Mouse (Mus musculus) MEL (cell line): ENCODE data around the gene AW549877. TPM values are rescaled to one million over a fixed set of nuclear protein-coding genes. Genes with fewer than 3 reads are reported as not detected.

Experiments
- DNase-seq: peaks from one replicate; pipeline ENCODE4 v3.0.0; 2011; ENCODE audit warnings: low read depth, low spot score
- H3K27ac ChIP-seq: 2 replicates; pipeline ENCODE4 v1.5.1; 2012; ENCODE audit warnings: low read depth, mild to moderate bottlenecking, control low read depth, low read length, moderate library complexity; ENCODE audit not compliant: control insufficient read depth
- H3K27me3 ChIP-seq, 2 experiments: fragments of 150-350 bp in 1 of 2; sonication (generic) in 1 of 2; 2 replicates each; pipeline ENCODE4 v1.6.1; 2012; ENCODE audit warnings: low read length in 2 of 2, mild to moderate bottlenecking in 2 of 2, improper control_type of control experiment in 1 of 2, moderate library complexity in 1 of 2; ENCODE audit not compliant: insufficient read depth in 2 of 2, control insufficient read depth in 1 of 2
- H3K36me3 ChIP-seq, 2 experiments: 2 replicates each; pipeline ENCODE4 v1.6.1; 2012 to 2014; ENCODE audit warnings: low read length in 2 of 2, improper control_type of control experiment in 1 of 2, inconsistent platforms in 1 of 2, mild to moderate bottlenecking in 1 of 2; ENCODE audit not compliant: insufficient read depth in 2 of 2, control insufficient read depth in 1 of 2
- H3K4me1 ChIP-seq, 2 experiments: fragments of 150-350 bp in 1 of 2; sonication (generic) in 1 of 2; 2 replicates each; pipeline ENCODE4 v1.6.1; 2012; ENCODE audit warnings: low read length in 2 of 2, improper control_type of control experiment in 1 of 2, mild to moderate bottlenecking in 1 of 2; ENCODE audit not compliant: insufficient read depth in 2 of 2, control insufficient read depth in 1 of 2
- H3K4me3 ChIP-seq, 2 experiments: fragments of 150-350 bp in 1 of 2; sonication (generic) in 1 of 2; 2 replicates each; pipeline ENCODE4 v1.5.1; 2012; ENCODE audit warnings: low read depth in 2 of 2, low read length in 2 of 2, mild to moderate bottlenecking in 2 of 2, moderate library complexity in 2 of 2, control low read depth in 1 of 2, improper control_type of control experiment in 1 of 2; ENCODE audit not compliant: control insufficient read depth in 1 of 2, insufficient read depth in 1 of 2
- H3K79me2 ChIP-seq: 2 replicates; pipeline ENCODE4 v1.6.1; 2012; ENCODE audit warnings: mild to moderate bottlenecking, low read length, moderate library complexity; ENCODE audit not compliant: control insufficient read depth, poor library complexity, insufficient read depth
- H3K9ac ChIP-seq: 2 replicates; pipeline ENCODE4 v1.6.1; 2012; ENCODE audit warnings: low read depth, mild to moderate bottlenecking, control low read depth, low read length, moderate library complexity; ENCODE audit not compliant: control insufficient read depth, poor library complexity, severe bottlenecking
- H3K9me3 ChIP-seq: fragments of 150-350 bp; sonication (generic); replicated peaks from 2 replicates; pipeline ENCODE4 v1.6.1; 2012; ENCODE audit warnings: mild to moderate bottlenecking, low read length, improper control_type of control experiment, moderate library complexity; ENCODE audit not compliant: insufficient read depth
- BHLHE40 ChIP-seq: IDR thresholded peaks from 2 replicates; pipeline ENCODE4 v1.6.1; 2012; ENCODE audit warnings: low read depth, mild to moderate bottlenecking, inconsistent platforms, low read length, improper control_type of control experiment, borderline replicate concordance
- CHD1 ChIP-seq: IDR thresholded peaks from 2 replicates; pipeline ENCODE4 v1.6.1; 2012; ENCODE audit warnings: low read depth, mild to moderate bottlenecking, inconsistent platforms, low read length, improper control_type of control experiment
- CTCF ChIP-seq, 3 experiments: IDR thresholded peaks in 2 of 3; conservative IDR thresholded peaks in 1 of 3; 2 replicates each; pipeline ENCODE4 v1.5.1; 2011 to 2012; ENCODE audit warnings: low read length in 3 of 3, low read depth in 2 of 3, mild to moderate bottlenecking in 2 of 3, improper control_type of control experiment in 1 of 3, inconsistent platforms in 1 of 3, mixed read lengths in 1 of 3, moderate library complexity in 1 of 3; ENCODE audit not compliant: control insufficient read depth in 1 of 3, insufficient read depth in 1 of 3, poor library complexity in 1 of 3, severe bottlenecking in 1 of 3
- E2F4 ChIP-seq: IDR thresholded peaks from 2 replicates; pipeline ENCODE4 v1.6.1; 2011; ENCODE audit warnings: low read depth, low read length, improper control_type of control experiment, borderline replicate concordance
- ELF1 ChIP-seq: IDR thresholded peaks from 2 replicates; pipeline ENCODE4 v1.6.1; 2014; ENCODE audit warnings: low read depth, mild to moderate bottlenecking, inconsistent platforms, low read length, improper control_type of control experiment, moderate library complexity
- EP300 ChIP-seq, 2 experiments: IDR thresholded peaks; 2 replicates each; pipeline ENCODE4 v1.6.1; 2011; ENCODE audit warnings: improper control_type of control experiment in 2 of 2, low read length in 2 of 2, low read depth in 1 of 2, mild to moderate bottlenecking in 1 of 2
- KAT2A ChIP-seq: conservative IDR thresholded peaks from 2 replicates; pipeline ENCODE4 v1.6.1; 2012; ENCODE audit warnings: low read depth, low read length, improper control_type of control experiment, inconsistent platforms
- MEF2A ChIP-seq: IDR thresholded peaks from 2 replicates; pipeline ENCODE4 v1.6.1; 2014; ENCODE audit warnings: low read depth, mild to moderate bottlenecking, inconsistent platforms, low read length, improper control_type of control experiment; ENCODE audit not compliant: poor library complexity, insufficient replicate concordance, severe bottlenecking; ENCODE audit errors: extremely low read depth
- MYC ChIP-seq: IDR thresholded peaks from 2 replicates; pipeline ENCODE4 v1.6.1; 2011; ENCODE audit warnings: low read depth, mild to moderate bottlenecking, low read length, improper control_type of control experiment, moderate library complexity
- POLR2AphosphoS2 ChIP-seq: IDR thresholded peaks from 2 replicates; pipeline ENCODE4 v1.6.1; 2011; ENCODE audit warnings: low read length, improper control_type of control experiment
- POLR2AphosphoS5 ChIP-seq: IDR thresholded peaks from 2 replicates; pipeline ENCODE4 v1.6.1; 2012; ENCODE audit warnings: low read depth, borderline replicate concordance, mild to moderate bottlenecking, inconsistent platforms, low read length, moderate library complexity, mixed read lengths
- RAD21 ChIP-seq: IDR thresholded peaks from 2 replicates; pipeline ENCODE4 v1.6.1; 2011; ENCODE audit warnings: mild to moderate bottlenecking, low read depth, low read length, improper control_type of control experiment
- SMC3 ChIP-seq: IDR thresholded peaks from 2 replicates; pipeline ENCODE4 v1.6.1; 2011; ENCODE audit warnings: low read depth, low read length, improper control_type of control experiment
- UBTF ChIP-seq: IDR thresholded peaks from 2 replicates; pipeline ENCODE4 v1.6.1; 2012; ENCODE audit warnings: low read depth, mild to moderate bottlenecking, inconsistent platforms, low read length, improper control_type of control experiment, moderate library complexity, borderline replicate concordance; ENCODE audit not compliant: insufficient read depth
- USF1 ChIP-seq: IDR thresholded peaks from 2 replicates; pipeline ENCODE4 v1.6.1; 2014; ENCODE audit warnings: low read depth, mild to moderate bottlenecking, inconsistent platforms, low read length, improper control_type of control experiment, moderate library complexity
- USF2 ChIP-seq, 2 experiments: IDR thresholded peaks; 2 replicates each; pipeline ENCODE4 v1.6.1; 2011 to 2012; ENCODE audit warnings: improper control_type of control experiment in 2 of 2, low read length in 2 of 2, borderline replicate concordance in 1 of 2, inconsistent platforms in 1 of 2, low read depth in 1 of 2, mild to moderate bottlenecking in 1 of 2; ENCODE audit not compliant: insufficient read depth in 1 of 2
- ZC3H11A ChIP-seq: IDR thresholded peaks from 2 replicates; pipeline ENCODE4 v1.6.1; 2012; ENCODE audit warnings: low read depth, mild to moderate bottlenecking, inconsistent platforms, low read length, improper control_type of control experiment
- ZKSCAN1 ChIP-seq: IDR thresholded peaks from 2 replicates; pipeline ENCODE4 v1.6.1; 2012; ENCODE audit warnings: low read depth, mild to moderate bottlenecking, inconsistent platforms, low read length, improper control_type of control experiment, moderate library complexity
- ZNF384 ChIP-seq: IDR thresholded peaks from 2 replicates; pipeline ENCODE4 v1.6.1; 2012; ENCODE audit warnings: low read depth, mild to moderate bottlenecking, inconsistent platforms, low read length, improper control_type of control experiment
- polyA plus RNA-seq, 2 experiments: library from polyadenylated mRNA; stranded (reverse) in 1 of 2; unstranded in 1 of 2; fragments of >175 nt in 1 of 2; fragments of >200 nt in 1 of 2; gene quantifications; 2 replicates each; pipeline versions ENCODE4 v1.2.1 to v1.2.4; 2012; ENCODE audit warnings: low replicate concordance in 2 of 2, low read depth in 1 of 2; ENCODE audit not compliant: insufficient read length in 2 of 2, insufficient read depth in 1 of 2, missing spikeins in 1 of 2
- total RNA-seq: library from RNA; depleted of rRNA; stranded (reverse); fragments of 300-350 nt; gene quantifications from 2 replicates; pipeline ENCODE4 v1.2.3, GENCODE M21; 2012

AW549877 gene
- total and polyA plus RNA-seq, 3 experiments: 5.0 to 13.5 TPM; not detected in 1

GRCm38 (mm10) chr15:3996267-3997010 lies 895 bp upstream of the AW549877 start (continued):
- TF ChIP-seq POLR2AphosphoS5 (no peak), UBTF (no peak), ZC3H11A (no peak)
- TF ChIP-seq, all 39 proteins: peak for 4

GRCm38 (mm10) chr15:3994852-3995447 lies 594 bp downstream of the AW549877 start:
- Histone ChIP-seq H3K27me3 (no peaks in the 10 kb centered on the region), H3K4me1 (peaks cover 2 to 5% of the 10 kb centered on the region in 2 experiments; a peak in 2 of 4 replicates), H3K79me2 (peaks cover 10% of the 10 kb centered on the region), H3K9me3 (no peaks in the 10 kb centered on the region), H3K9ac (peak overlapping the region; percentile 98), H3K27ac (peak overlapping the region; percentile 95), H3K4me3 (peak overlapping the region; percentile 89 to 100), H3K36me3 (peaks cover 0 to 16% of the 10 kb centered on the region in 2 experiments; a peak in 2 of 4 replicates)
- TF ChIP-seq POLR2AphosphoS2 (peak; percentile 8; the same call in 1 of the 2 replicates), ZC3H11A (peak; percentile 53), KAT2A (0 out of 2 replicates have a peak, but pooled peaks have one; percentile 6), E2F4 (no peak), MEF2A (no peak), MYC (peak; percentile 50; the same call in 1 of the 2 replicates), CHD1 (peak; percentile 86; the same call in 1 of the 2 replicates), ZNF384 (peak; percentile 55), BHLHE40 (no peak)
- DNase-seq: peak; percentile 54

GRCm38 (mm10) chr15:3987981-3988380 lies 7.6 kb downstream of the AW549877 start:
- no peaks in the 10 kb centered on the region for H3K27me3 ChIP-seq
- no peaks in the 10 kb centered on the region; a peak in 2 of 4 replicates for H3K4me1 ChIP-seq
- peaks cover 7 to 19% of the 10 kb centered on the region in 2 experiments for H3K36me3 ChIP-seq
- H3K27ac ChIP-seq: no peak overlapping the region
- no peaks in the 10 kb centered on the region for H3K9me3 ChIP-seq
- peak; percentile 71 for DNase-seq
- H3K4me3 ChIP-seq: no peak overlapping the region
- H3K9ac ChIP-seq: no peak overlapping the region
- TF ChIP-seq RAD21 (peak; percentile 39), CTCF (IDR thresholded peaks at IDR 0.05 in 2 of 3, conservative IDR thresholded peaks at IDR 0.05 in 1 of 3; ENCODE audit: control insufficient read depth in 1 of 3, insufficient read depth in 1 of 3, low read depth in 2 of 3, low read length in 3 of 3, poor library complexity in 1 of 3, severe bottlenecking in 1 of 3) (peak; percentile 49 to 61 (median 50); a peak in 5 of 6 replicates), EP300 (IDR thresholded peaks at IDR 0.05; ENCODE audit: low read depth in 1 of 2, low read length in 2 of 2) (no peak), USF1 (no peak), ELF1 (no peak), ZKSCAN1 (no peak), SMC3 (peak; percentile 54), USF2 (IDR thresholded peaks at IDR 0.05; ENCODE audit: borderline replicate concordance in 1 of 2, insufficient read depth in 1 of 2, low read depth in 1 of 2, low read length in 2 of 2) (no peak)
- no peaks in the 10 kb centered on the region for H3K79me2 ChIP-seq
